Mouse (Mus musculus) neural tube, embryonic 11.5 days (tissue): ENCODE results near the gene Zfp526. TPM values are rescaled to one million over a fixed set of nuclear protein-coding genes. Genes with fewer than 3 reads are reported as not detected.
A peak's percentile ranks its signal among the peaks of the same experiment; 100 is the strongest.

Experiments used
- ATAC-seq: fragments of 200-750 bp; cut with Nextera tagmentation; 2 replicates; pipeline ENCODE4 v1.8.0; 2017; ENCODE audit warnings: moderate number of reproducible peaks, mild to moderate bottlenecking, moderate TSS enrichment, moderate library complexity; ENCODE audit not compliant: insufficient read depth, low FRiP score, low TSS enrichment
- DNase-seq: peaks from one replicate; pipeline ENCODE4 v3.0.0-alpha.2; 2015; ENCODE audit warnings: low spot score
- H3K27ac ChIP-seq: fragments of 300-500 bp; sonication (generic); 2 replicates; pipeline ENCODE4 v1.5.1; 2014; ENCODE audit warnings: low read depth, mild to moderate bottlenecking, low read length
- H3K27me3 ChIP-seq: fragments of 300-500 bp; sonication (generic); 2 replicates; pipeline ENCODE4 v1.6.1; 2014; ENCODE audit warnings: mild to moderate bottlenecking, low read length, mixed read lengths; ENCODE audit not compliant: control insufficient read depth, insufficient read depth
- H3K36me3 ChIP-seq: fragments of 300-500 bp; sonication (generic); 2 replicates; pipeline ENCODE4 v1.6.1; 2014; ENCODE audit warnings: mild to moderate bottlenecking, low read length, moderate library complexity, mixed read lengths; ENCODE audit not compliant: control insufficient read depth, insufficient read depth
- H3K4me1 ChIP-seq: fragments of 300-500 bp; sonication (generic); 2 replicates; pipeline ENCODE4 v1.6.1; 2014; ENCODE audit warnings: low read length, mixed read lengths; ENCODE audit not compliant: control insufficient read depth, insufficient read depth
- H3K4me2 ChIP-seq: fragments of 300-500 bp; sonication (generic); 2 replicates; pipeline ENCODE4 v1.6.1; 2014; ENCODE audit warnings: low read depth, mild to moderate bottlenecking, moderate library complexity
- H3K4me3 ChIP-seq: fragments of 300-500 bp; sonication (generic); 2 replicates; pipeline ENCODE4 v1.5.1; 2014; ENCODE audit warnings: low read depth, low read length
- H3K9ac ChIP-seq: fragments of 300-500 bp; sonication (generic); 2 replicates; pipeline ENCODE4 v1.6.1; 2014; ENCODE audit warnings: mild to moderate bottlenecking, low read length
- H3K9me3 ChIP-seq: fragments of 300-500 bp; sonication (generic); 2 replicates; pipeline ENCODE4 v1.6.1; 2016; ENCODE audit warnings: low read length; ENCODE audit not compliant: control insufficient read depth
- WGBS: fragments of 180-500 bp; shearing (Covaris S2); extraction: QIAGEN DNeasy Blood & Tissue Kit; methylation state at CpG from one replicate; pipeline ENCODE4 v1.1.7; 2014; 5-methylcytosine and 5-hydroxymethylcytosine counted together
- polyA plus RNA-seq: library from polyadenylated mRNA; unstranded; fragments of >200 nt; fragmentation: Nextera tagmentation; extraction: Ambion mirVana; gene quantifications from 2 replicates; pipeline ENCODE4 v1.2.1, GENCODE M21; 2014

Gene Zfp526
- polyA plus RNA-seq, 1 experiment from 2014 or later: 3.8 TPM

GRCm38 (mm10) chr7:25267301-25267750 is 46.1 kb downstream of the Zfp526 start, which contains the start of gene Cic:
Cic (plus strand) TSS chr7:25267704.
- under 1% methylated on average over 29 of the region's 29 CpGs for WGBS
- Histone ChIP-seq H3K9me3 (no peaks in the 10 kb centered on the region), H3K9ac (peak within 1 kb of the TSS; percentile 60), H3K27me3 (no peaks in the 10 kb centered on the region), H3K4me2 (peak within 1 kb of the TSS; percentile 66), H3K27ac (peak within 1 kb of the TSS; percentile 58), H3K4me3 (peak within 1 kb of the TSS; percentile 65), H3K4me1 (peaks cover 6% of the 10 kb centered on the region; the same call in 1 of the 2 replicates), H3K36me3 (no peaks in the 10 kb centered on the region; the same call in 1 of the 2 replicates)
- DNase-seq (peak; percentile 98), ATAC-seq (peak; percentile 86)

GRCm38 (mm10) chr7:25267751-25268463 is 46.7 kb downstream of the Zfp526 start:
- Histone ChIP-seq H3K4me2 (peak overlapping the region; percentile 66), H3K9me3 (no peaks in the 10 kb centered on the region), H3K4me1 (peaks cover 6% of the 10 kb centered on the region; the same call in 1 of the 2 replicates), H3K27ac (peak overlapping the region; percentile 58), H3K9ac (peak overlapping the region; percentile 60), H3K27me3 (no peaks in the 10 kb centered on the region), H3K36me3 (no peaks in the 10 kb centered on the region; the same call in 1 of the 2 replicates), H3K4me3 (peak overlapping the region; percentile 65)
- DNase-seq (peak; percentile 98), ATAC-seq (peak; percentile 94)
- WGBS: under 1% methylated on average over 33 of the region's 33 CpGs

GRCm38 (mm10) chr7:25268588-25268987 is 47.4 kb downstream of the Zfp526 start:
- DNase-seq (no peak), ATAC-seq (no peak)
- Histone ChIP-seq H3K4me3 (peak overlapping the region; percentile 65), H3K4me2 (peak overlapping the region; percentile 66), H3K27me3 (no peaks in the 10 kb centered on the region), H3K4me1 (peaks cover 6% of the 10 kb centered on the region; the same call in 1 of the 2 replicates), H3K9me3 (no peaks in the 10 kb centered on the region), H3K36me3 (no peaks in the 10 kb centered on the region; the same call in 1 of the 2 replicates), H3K27ac (peak overlapping the region; percentile 58), H3K9ac (peak overlapping the region; percentile 60)
- 6% methylated on average over 7 of the region's 7 CpGs for WGBS

- Histone ChIP-seq H3K4me1 (peaks cover 6% of the 10 kb centered on the region; the same call in 1 of the 2 replicates), H3K4me2 (peak overlapping the region; percentile 66), H3K27ac (no peak overlapping the region), H3K4me3 (peak overlapping the region; percentile 65), H3K9me3 (no peaks in the 10 kb centered on the region), H3K9ac (peak overlapping the region; percentile 60), H3K36me3 (no peaks in the 10 kb centered on the region; the same call in 1 of the 2 replicates), H3K27me3 (no peaks in the 10 kb centered on the region)
- WGBS: 55% methylated on average over 4 of the region's 4 CpGs
- no peak for DNase-seq
- ATAC-seq: no peak
Observed at GRCm38 (mm10) chr7:25269029-25269428, 47.8 kb downstream of the Zfp526 start.

- Histone ChIP-seq H3K36me3 (no peaks in the 10 kb centered on the region; the same call in 1 of the 2 replicates), H3K4me2 (peak overlapping the region; percentile 16; the same call in 1 of the 2 replicates), H3K9ac (no peak overlapping the region; the same call in 1 of the 2 replicates), H3K27me3 (no peaks in the 10 kb centered on the region), H3K4me1 (peaks cover 6% of the 10 kb centered on the region; the same call in 1 of the 2 replicates), H3K4me3 (no peak overlapping the region), H3K9me3 (no peaks in the 10 kb centered on the region), H3K27ac (no peak overlapping the region)
- ATAC-seq (no peak), DNase-seq (no peak)
- 87% methylated on average over 8 of the region's 8 CpGs for WGBS
Observed at GRCm38 (mm10) chr7:25269545-25270271, 48.5 kb downstream of the Zfp526 start.

- H3K27ac ChIP-seq: no peak overlapping the region
- H3K4me1 ChIP-seq: peaks cover 10% of the 10 kb centered on the region; the same call in 1 of the 2 replicates
- no peak overlapping the region for H3K9ac ChIP-seq
- H3K27me3 ChIP-seq: no peaks in the 10 kb centered on the region
- no peak for DNase-seq
- ATAC-seq: no peak
- WGBS: 92% methylated on average over 35 of the region's 35 CpGs
- no peak overlapping the region for H3K4me3 ChIP-seq
- no peak overlapping the region for H3K4me2 ChIP-seq
- H3K36me3 ChIP-seq: no peaks in the 10 kb centered on the region; the same call in 1 of the 2 replicates
- no peaks in the 10 kb centered on the region for H3K9me3 ChIP-seq
Observed at GRCm38 (mm10) chr7:25270652-25271633, 49.7 kb downstream of the Zfp526 start.

GRCm38 (mm10) chr7:25271651-25272444 is 50.6 kb downstream of the Zfp526 start:
- Histone ChIP-seq H3K27me3 (no peaks in the 10 kb centered on the region), H3K9ac (no peak overlapping the region), H3K36me3 (no peaks in the 10 kb centered on the region; the same call in 1 of the 2 replicates), H3K4me3 (no peak overlapping the region), H3K27ac (no peak overlapping the region), H3K4me2 (no peak overlapping the region), H3K9me3 (no peaks in the 10 kb centered on the region), H3K4me1 (peaks cover 11% of the 10 kb centered on the region; the same call in 1 of the 2 replicates)
- DNase-seq (no peak), ATAC-seq (no peak)
- WGBS: 91% methylated on average over 30 of the region's 30 CpGs
